Mouse (Mus musculus) ovary, adult 10 weeks (tissue): Measurements from ENCODE around the gene Magea6. TPM values are rescaled to one million over a fixed set of nuclear protein-coding genes. Genes with fewer than 3 reads are reported as not detected.

Source experiments
- polyA plus RNA-seq: library from polyadenylated mRNA; stranded (reverse); fragments of 350-450 nt; fragmentation: Illumina TruSeq; extraction: RNeasy Lipid Tissue Mini Kit (QIAGEN cat#74804); gene quantifications from one replicate; pipeline ENCODE4 v1.2.3, GENCODE M21; 2014

The Magea6 gene
- polyA plus RNA-seq, result not detected

GRCm38 (mm10) chrX:154935887-154936286, at the start of gene Magea6:
Gene Magea6, minus strand, starts transcription at chrX:154935987.

GRCm38 (mm10) chrX:154949405-154949804, 13.6 kb upstream of the Magea6 start, which contains the start of gene Magea3:
Gene Magea3, minus strand, starts transcription at chrX:154949505.

GRCm38 (mm10) chrX:154890167-154890566, 45.6 kb downstream of the Magea6 start, which contains the start of gene Cldn34b1:
Gene Cldn34b1, minus strand, starts transcription at chrX:154890267.

Other genes starting within 250 kb of the Magea6 start
- gene Cldn34b1, start 45.7 kb downstream of the Magea6 start, polyA plus RNA-seq, result not detected
- gene Magea3, start 13.5 kb upstream of the Magea6 start, polyA plus RNA-seq, result not detected
- gene Magea8, start 59.9 kb upstream of the Magea6 start, polyA plus RNA-seq, result not detected
- gene Magea5, start 127.2 kb upstream of the Magea6 start, polyA plus RNA-seq, result not detected
- not detected for gene Magea1, start 153.8 kb upstream of the Magea6 start, polyA plus RNA-seq
- gene Magea2, start 157.7 kb upstream of the Magea6 start, polyA plus RNA-seq, result not detected
- gene Cldn34b2, start 192.4 kb upstream of the Magea6 start, polyA plus RNA-seq, result 1.5 TPM